Mouse (Mus musculus) midbrain, embryonic 12.5 days (tissue): ENCODE measurements around the gene Atad5. TPM values are rescaled to one million over a fixed set of nuclear protein-coding genes. Genes with fewer than 3 reads are reported as not detected.

Source experiments
- polyA plus RNA-seq: library from polyadenylated mRNA; unstranded; fragments of >200 nt; fragmentation: Nextera tagmentation; extraction: Ambion mirVana; gene quantifications from 2 replicates; pipeline ENCODE4 v1.2.1, GENCODE M21; 2016

Atad5 gene
- polyA plus RNA-seq, 1 experiment from 2014 or later, result 13.8 TPM

Other genes with a start within 250 kb of the Atad5 start
- 60.2 and 66.8 TPM in 2 replicates for gene Utp6, start 127.0 kb upstream of the Atad5 start, polyA plus RNA-seq
- gene Suz12, start 96.3 kb upstream of the Atad5 start, polyA plus RNA-seq, result 33.0 and 34.3 TPM in 2 replicates
- gene Crlf3, start 8.4 kb upstream of the Atad5 start, polyA plus RNA-seq, result 22.6 and 24.6 TPM in 2 replicates
- 31.6 and 33.2 TPM in 2 replicates for gene Tefm, start 52.8 kb downstream of the Atad5 start, polyA plus RNA-seq
- 1.6 and 2.7 TPM in 2 replicates for gene Adap2, start 64.7 kb downstream of the Atad5 start, polyA plus RNA-seq
- 3.0 and 4.5 TPM in 2 replicates for gene Rnf135, start 94.5 kb downstream of the Atad5 start, polyA plus RNA-seq
- 70.3 and 71.0 TPM in 2 replicates for gene Rhot1, start 119.6 kb downstream of the Atad5 start, polyA plus RNA-seq
- 30.1 and 32.1 TPM in 2 replicates for gene Rhbdl3, start 211.5 kb downstream of the Atad5 start, polyA plus RNA-seq